18 mouse cellular contexts compared by ENCODE assay signal in the genomic region with DNA sequence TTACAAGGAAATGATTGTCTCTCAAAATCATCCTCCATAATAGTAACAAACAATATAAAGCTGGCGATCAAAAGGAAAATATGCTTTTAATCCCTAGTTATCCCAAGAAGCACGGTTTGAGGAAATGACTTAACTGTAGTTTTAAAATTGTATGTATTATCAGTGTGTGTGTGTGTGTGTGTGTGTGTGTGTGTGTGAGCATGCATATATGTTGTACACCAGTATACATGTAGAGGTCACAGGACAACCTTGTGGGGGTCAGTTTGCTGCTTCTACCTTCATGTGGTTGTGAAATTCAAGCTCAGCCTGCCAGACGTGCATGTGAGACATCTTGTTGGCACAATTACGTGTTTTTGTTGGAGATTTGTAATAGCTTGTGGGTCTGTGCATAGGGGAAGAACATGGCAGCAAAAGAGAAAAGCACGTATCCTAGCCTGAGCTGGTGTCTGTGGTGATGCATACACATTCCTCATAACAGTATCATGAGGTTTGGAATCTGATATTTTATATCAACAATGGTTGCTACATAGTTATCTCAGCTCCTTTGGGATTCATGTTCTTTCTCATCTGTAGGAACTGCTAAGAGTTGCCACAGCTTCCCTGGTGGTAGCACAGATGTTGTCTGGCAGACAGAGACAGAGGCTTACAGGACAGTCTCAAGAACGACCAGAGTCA.
DNase-seq lines count a peak whose midpoint lies in the region; ATAC-seq and TF ChIP-seq lines count a peak whose summit lies in the region.
"Had no signal": no experiment of that assay in that cellular context is flagged by ENCODE, and none has a peak within 500 bp of the region (broad histone marks: within the 10 kb centered on the region; RNA-seq: fewer than 3 reads in every experiment).

No protein-coding gene starts in this region.

- H3K4me1 ChIP-seq in limb, embryonic 12.5 days (replicated peaks), result peaks cover 22% of the 10 kb centered on the region
- peaks cover 16% of the 10 kb centered on the region; the same call in 1 of the 2 replicates for H3K4me1 ChIP-seq in limb, embryonic 10.5 days
- no peaks in the 10 kb centered on the region for H3K4me1 ChIP-seq in midbrain, embryonic 13.5 days (replicated peaks)
- H3K4me1 ChIP-seq: forebrain, embryonic 15.5 days; heart, embryonic 10.5 days had no signal

- no peak for ATAC-seq in limb, embryonic 12.5 days (ENCODE audit: insufficient number of reproducible peaks, insufficient read depth, low FRiP score, low TSS enrichment, low read depth)
- ATAC-seq in midbrain, embryonic 13.5 days, result no peak
- ATAC-seq: forebrain, embryonic 15.5 days; midbrain, embryonic 16.5 days had no signal

- no peak overlapping the region for H3K4me2 ChIP-seq in limb, embryonic 12.5 days
- H3K4me2 ChIP-seq in myocyte (ENCODE audit: low read depth), result peak overlapping the region; percentile 56
- H3K4me2 ChIP-seq in midbrain, embryonic 13.5 days (replicated peaks), result no peak overlapping the region
- H3K4me2 ChIP-seq: embryonic facial prominence, embryonic 13.5 days; forebrain, embryonic 15.5 days had no signal

- no peaks in the 10 kb centered on the region for H3K27me3 ChIP-seq in limb, embryonic 12.5 days
- H3K27me3 ChIP-seq in limb, embryonic 10.5 days (ENCODE audit: low read depth, poor library complexity, severe bottlenecking), result no peaks in the 10 kb centered on the region
- no peaks in the 10 kb centered on the region for H3K27me3 ChIP-seq in myocyte (ENCODE audit: control insufficient read depth, insufficient read depth, insufficient read length)
- H3K27me3 ChIP-seq in midbrain, embryonic 13.5 days, result no peaks in the 10 kb centered on the region
- H3K27me3 ChIP-seq: CH12.LX; embryonic facial prominence, embryonic 13.5 days; forebrain, embryonic 15.5 days had no signal

- no peak overlapping the region for H3K9ac ChIP-seq in limb, embryonic 12.5 days (replicated peaks)
- no peak overlapping the region for H3K9ac ChIP-seq in midbrain, embryonic 13.5 days (replicated peaks)
- H3K9ac ChIP-seq: embryonic facial prominence, embryonic 13.5 days; forebrain, embryonic 15.5 days had no signal

- H3K9me3 ChIP-seq in limb, embryonic 12.5 days, result no peaks in the 10 kb centered on the region
- H3K9me3 ChIP-seq in limb, embryonic 10.5 days (replicated peaks), result no peaks in the 10 kb centered on the region
- no peaks in the 10 kb centered on the region for H3K9me3 ChIP-seq in midbrain, embryonic 13.5 days
- H3K9me3 ChIP-seq: embryonic facial prominence, embryonic 13.5 days; forebrain, embryonic 15.5 days; heart, embryonic 10.5 days had no signal

- 69% methylated on average over 6 of the region's 6 CpGs for WGBS in limb, embryonic 12.5 days
- 82% methylated on average over 6 of the region's 6 CpGs for WGBS in limb, embryonic 10.5 days
- WGBS in midbrain, embryonic 13.5 days, result 84% methylated on average over 6 of the region's 6 CpGs

- DNase-seq in limb, embryonic 10.5 days (ENCODE audit: low spot score), result no peak
- DNase-seq in MEL-GATA-1-ER (ENCODE audit: extremely low read depth, low read depth), result peak; percentile 16
- peak; percentile 63 for DNase-seq in gonadal fat pad, adult 2 months (ENCODE audit: low read depth)
- DNase-seq in testis, postnatal 10 days (ENCODE audit: low spot score), result no peak
- DNase-seq: gastrocnemius, adult 2 months; lung, adult 18-20 months; right cerebral cortex, postnatal 25 days; thymus, adult 18-20 months had no signal

- no peak for TF ChIP-seq POLR2A in myocyte (IDR thresholded peaks at IDR 0.05; ENCODE audit: insufficient read length, low read depth)

- H3K79me2 ChIP-seq in myocyte (ENCODE audit: control insufficient read depth, insufficient read depth), result no peaks in the 10 kb centered on the region

- H3K27ac ChIP-seq in limb, embryonic 12.5 days, result peak overlapping the region; percentile 60; the same call in 1 of the 2 replicates
- no peak overlapping the region for H3K27ac ChIP-seq in limb, embryonic 10.5 days
- no peak overlapping the region for H3K27ac ChIP-seq in midbrain, embryonic 13.5 days
- H3K27ac ChIP-seq: embryonic facial prominence, embryonic 13.5 days; forebrain, embryonic 15.5 days; gastrocnemius, adult 2 months; heart, embryonic 10.5 days; kidney, postnatal 0 days; macrophage had no signal

- H3K4me3 ChIP-seq in limb, embryonic 12.5 days (replicated peaks), result no peak overlapping the region
- H3K4me3 ChIP-seq in limb, embryonic 10.5 days, result no peak overlapping the region
- no peak overlapping the region for H3K4me3 ChIP-seq in myocyte
- H3K4me3 ChIP-seq in midbrain, embryonic 13.5 days (replicated peaks), result no peak overlapping the region
- H3K4me3 ChIP-seq: embryonic facial prominence, embryonic 13.5 days; forebrain, embryonic 15.5 days; gastrocnemius, adult 2 months; heart, embryonic 10.5 days had no signal

- H3ac ChIP-seq in myocyte (ENCODE audit: control insufficient read depth, insufficient read length), result no peak overlapping the region

- H3K36me3 ChIP-seq in limb, embryonic 12.5 days, result no peaks in the 10 kb centered on the region
- no peaks in the 10 kb centered on the region for H3K36me3 ChIP-seq in limb, embryonic 10.5 days
- no peaks in the 10 kb centered on the region for H3K36me3 ChIP-seq in myocyte (ENCODE audit: control insufficient read depth, insufficient read depth)
- no peaks in the 10 kb centered on the region for H3K36me3 ChIP-seq in midbrain, embryonic 13.5 days
- H3K36me3 ChIP-seq: embryonic facial prominence, embryonic 13.5 days; forebrain, embryonic 15.5 days; heart, embryonic 10.5 days had no signal

TF ChIP-seq in myocyte, 11 proteins besides CTCF, POLR2A, EP300 and RAD21:
- TF ChIP-seq USF1 (IDR thresholded peaks at IDR 0.05; ENCODE audit: low read depth), result no peak
- TF ChIP-seq CEBPB (IDR thresholded peaks at IDR 0.05; ENCODE audit: insufficient read depth, poor library complexity, severe bottlenecking), result peak; percentile 73
TF ChIP-seq in myocyte: peak in this region for 1.

Comparison
In these comparisons a context has a peak if more than half of its experiments do, and no peak if none do; other contexts are left out.
1. DNase-seq: peak in MEL-GATA-1-ER (single experiment) and gonadal fat pad, adult 2 months (single experiment); none in limb, embryonic 10.5 days (single experiment) and testis, postnatal 10 days (single experiment).